Mouse (Mus musculus): ENCODE results near the gene Gan.
A peak's percentile ranks its signal among the peaks of the same experiment; 100 is the strongest.

The Gan gene

DNA sequence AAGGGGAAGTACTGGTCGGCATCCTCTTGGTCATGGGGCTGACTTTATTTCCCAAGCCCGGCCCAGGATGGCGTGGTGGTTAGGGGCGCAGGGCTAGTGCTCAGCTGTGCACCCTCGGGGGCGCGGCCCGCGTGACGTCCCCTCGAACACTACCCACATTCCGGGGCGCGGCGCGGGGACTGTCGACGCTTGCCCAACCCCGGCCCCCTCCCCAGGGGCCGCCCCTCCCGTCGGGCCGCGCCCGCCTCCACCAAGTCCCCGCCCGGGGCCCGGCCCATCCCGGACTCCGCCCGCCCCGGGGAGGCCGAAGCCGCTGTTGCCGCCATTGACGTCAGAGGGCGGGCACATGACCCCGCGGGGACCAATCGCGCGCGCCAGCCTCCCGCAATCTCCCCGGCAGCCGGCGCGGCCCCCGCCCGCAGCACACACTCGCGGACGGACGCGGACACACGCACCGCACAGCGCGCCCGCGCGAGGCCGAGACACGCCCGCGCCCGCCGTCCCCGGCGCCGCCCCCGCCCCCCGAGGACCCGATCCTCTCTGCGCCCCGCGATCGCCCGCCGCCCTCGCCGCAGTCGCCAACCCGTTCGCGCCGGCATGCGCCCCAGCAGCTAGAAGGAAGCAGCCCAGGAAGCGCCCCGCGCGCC lies 98.5 kb downstream of the Gan start:
- DNase-seq: peak; percentile 93

DNA sequence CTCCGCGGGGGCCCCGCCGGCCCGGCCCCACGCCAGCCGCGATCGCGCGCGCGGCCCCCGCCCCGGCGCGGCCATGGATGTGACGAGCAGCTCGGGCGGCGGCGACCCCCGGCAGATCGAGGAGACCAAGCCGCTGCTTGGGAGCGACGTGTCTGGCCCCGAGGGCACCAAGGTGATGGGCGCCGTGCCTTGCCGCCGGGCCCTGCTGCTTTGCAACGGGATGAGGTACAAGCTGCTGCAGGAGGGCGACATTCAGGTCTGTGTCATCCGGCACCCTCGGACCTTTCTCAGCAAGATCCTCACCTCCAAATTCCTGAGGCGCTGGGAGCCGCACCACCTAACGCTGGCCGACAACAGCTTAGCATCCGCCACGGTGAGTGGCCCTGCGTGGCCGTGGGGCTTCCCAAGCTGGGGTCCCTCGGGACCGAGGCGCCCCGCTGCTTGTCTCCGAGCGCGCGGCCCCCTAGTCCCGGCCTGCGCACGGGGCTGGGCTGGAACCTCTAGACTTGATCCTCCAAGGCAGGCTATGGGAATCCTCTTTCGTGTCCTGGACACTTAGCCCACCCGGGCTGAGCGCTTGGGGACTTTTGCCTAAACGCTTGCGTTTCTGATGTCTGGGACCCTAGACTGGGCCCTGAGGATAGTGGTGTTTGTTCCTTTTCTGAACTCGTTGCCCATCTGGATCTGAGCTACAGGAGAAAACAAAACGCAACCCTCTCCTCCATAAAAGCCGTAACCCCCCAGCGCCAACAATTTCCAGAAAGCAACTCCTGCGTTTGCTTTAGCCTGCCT lies 99.3 kb downstream of the Gan start, which contains the start of gene Cmip:
TSS of gene Cmip (plus strand) at position 36 of the 792 bp plus-strand sequence.
- peak; percentile 47 for DNase-seq

DNA sequence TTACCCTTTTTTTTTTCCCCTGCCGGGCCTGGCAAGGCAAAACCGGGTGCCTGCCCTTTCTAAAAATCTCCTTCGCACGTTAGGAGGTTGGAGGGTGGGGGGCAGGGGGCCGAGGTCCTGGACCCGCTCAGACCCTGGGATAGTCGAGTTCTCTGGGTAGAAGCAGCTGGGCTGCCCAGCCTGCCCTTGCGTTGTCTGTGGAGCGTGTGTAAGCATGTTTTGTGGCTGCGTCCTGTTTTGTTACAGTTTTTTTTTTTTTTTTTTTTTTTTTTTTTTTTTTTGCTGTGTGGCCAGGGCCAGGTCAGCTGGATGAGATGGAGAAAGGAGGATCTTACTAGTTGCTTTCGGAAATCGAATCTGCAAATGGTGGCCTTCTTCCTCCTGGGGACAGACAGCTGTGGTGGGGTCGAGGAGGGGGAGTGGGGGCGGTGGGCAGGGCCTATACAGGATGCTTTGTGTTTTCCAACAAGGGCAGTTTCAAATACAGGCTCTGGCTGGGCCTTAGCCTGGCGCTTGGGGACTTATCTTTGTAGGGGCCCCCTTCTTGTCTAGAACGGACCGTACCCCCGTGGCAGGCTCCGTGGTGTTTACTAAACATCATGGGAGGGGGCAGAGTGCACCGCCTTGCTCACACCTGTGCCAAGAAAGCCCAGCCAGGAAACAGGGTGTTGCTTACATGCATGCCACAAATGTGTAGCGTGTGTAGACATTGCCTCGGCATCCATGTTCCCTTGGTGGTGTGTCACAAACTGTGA lies 100.1 kb downstream of the Gan start:
- peak; percentile 57 for DNase-seq

DNA sequence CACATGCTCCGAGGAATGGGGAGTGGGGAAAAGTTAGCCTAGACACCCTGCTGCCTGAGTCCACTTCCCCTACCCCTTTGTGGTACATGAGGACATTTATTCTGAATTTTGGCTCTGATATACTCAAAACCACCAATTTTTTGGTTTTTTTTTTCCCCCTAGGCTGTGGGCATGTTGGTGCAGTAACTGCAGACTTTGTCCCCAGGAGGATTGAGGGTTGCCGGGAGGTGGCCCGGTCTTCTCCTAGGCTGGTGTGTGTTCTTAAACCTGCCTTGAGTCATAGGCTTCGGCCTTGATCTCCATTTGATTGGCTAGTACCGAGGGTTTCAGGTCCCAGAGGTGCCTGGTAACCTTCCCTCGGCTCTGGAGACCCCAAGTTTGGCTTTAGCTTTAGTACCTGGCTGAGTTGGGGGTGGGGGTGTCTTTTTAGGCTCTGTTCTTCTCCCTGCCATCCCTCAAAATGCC lies 100.7 kb downstream of the Gan start:
- DNase-seq: peak; percentile 44

DNA sequence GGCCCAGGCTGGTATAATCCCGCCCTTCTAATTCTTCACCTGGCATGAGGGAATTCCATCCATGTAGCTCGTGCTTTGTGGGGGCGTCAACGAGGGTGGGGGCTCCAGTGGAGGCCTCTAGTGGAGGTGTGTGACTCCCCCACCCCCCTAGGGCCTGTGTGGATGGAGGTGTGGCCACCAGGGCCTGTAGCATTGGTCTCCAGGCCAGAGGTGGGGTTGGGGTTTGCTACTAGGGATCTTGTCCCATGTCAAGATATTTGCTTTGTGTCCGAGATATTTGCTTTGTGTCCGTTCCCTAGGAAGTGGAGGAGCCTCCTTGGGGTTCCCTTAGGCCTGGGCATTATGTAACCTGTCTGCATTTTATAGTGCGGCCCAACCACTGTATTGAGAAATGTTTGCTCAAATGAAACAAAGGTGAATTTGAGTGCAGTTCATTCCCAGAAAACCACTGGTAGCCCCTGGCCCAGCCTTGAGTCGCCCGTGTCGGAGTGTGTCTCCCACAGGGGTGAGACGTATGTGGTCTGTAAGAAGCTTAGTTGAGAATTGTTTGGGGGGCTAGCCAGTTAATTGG lies 101.6 kb downstream of the Gan start:
- peak; percentile 81 for DNase-seq

DNA sequence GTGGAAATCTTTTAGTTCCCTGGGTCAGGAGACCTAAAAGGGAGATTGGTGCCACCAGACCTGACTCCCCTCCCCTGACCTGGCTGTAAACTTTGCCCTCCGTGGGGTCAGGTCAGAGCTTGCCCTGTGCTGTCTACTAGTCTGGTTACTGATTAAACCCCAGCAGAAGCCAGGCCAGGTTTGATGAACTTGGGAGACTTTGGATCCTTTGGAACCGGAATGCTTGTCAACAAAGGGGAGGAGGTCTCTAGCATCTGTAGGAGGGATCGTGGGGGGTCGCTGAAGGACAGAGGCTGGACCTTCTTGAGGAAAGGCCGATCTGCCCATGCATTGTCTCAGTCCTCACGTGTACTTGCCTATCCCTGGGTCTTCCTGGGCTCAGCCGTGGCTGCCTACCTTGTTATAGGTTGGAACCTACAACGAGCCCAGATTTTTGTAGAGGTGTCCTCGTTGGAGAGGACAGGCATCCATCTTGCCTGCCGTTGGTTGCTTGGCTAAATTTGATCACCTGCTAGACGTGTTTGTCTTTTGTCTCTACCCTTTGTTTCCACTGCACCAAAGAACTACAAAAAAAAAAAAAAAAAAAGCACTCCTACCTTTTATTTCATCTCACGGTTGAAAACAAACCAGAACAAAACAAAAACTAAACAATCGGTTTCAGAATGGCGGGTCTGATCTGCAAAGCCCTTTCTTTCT lies 102.4 kb downstream of the Gan start:
- peak; percentile 95 for DNase-seq

DNA sequence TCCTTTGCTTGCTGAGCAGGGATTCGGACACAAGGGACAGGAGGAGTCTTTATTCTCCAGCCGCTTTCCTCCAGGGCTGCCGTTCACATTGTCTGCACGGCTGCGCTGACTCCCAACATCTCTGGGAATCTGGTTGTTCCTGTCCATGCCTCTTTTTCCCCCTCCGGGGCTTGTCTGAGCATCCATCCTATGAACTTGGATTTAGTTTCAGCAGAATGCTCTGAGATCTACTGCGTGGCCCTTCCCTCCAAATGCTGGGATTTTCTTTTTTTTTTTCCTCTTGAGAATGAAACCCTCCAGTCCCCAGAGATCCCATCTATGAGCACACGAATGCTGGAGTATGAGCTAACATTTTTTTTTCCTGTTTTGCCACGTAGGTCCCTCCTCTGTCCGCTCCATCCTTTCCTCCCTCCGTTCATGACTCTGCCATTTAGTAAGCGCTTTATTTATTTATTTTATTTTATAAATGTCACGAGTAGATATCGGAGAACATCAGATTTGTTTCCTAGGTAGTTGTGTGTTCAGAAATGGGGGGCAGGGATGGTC lies 103.1 kb downstream of the Gan start:
- no peak for DNase-seq

DNA sequence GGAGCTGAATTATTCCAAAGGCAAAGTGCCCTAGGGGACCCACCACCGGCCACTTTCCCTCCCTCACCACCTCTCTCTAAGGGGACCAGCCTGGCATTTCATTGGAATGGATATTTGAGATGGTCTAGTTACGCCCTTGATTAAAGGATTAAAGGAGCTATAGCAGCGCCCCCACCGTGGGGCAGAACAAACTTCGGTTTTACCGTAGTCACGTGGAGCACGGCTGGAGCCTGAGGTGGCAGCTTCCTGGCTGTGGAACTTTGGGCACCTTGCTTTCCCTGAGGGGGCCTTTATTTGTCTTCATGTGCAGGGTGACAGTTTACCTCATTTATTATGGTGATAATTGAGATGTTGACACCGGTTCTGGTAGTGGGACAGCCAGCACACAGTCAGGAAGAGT lies 103.8 kb downstream of the Gan start:
- no peak for DNase-seq

DNA sequence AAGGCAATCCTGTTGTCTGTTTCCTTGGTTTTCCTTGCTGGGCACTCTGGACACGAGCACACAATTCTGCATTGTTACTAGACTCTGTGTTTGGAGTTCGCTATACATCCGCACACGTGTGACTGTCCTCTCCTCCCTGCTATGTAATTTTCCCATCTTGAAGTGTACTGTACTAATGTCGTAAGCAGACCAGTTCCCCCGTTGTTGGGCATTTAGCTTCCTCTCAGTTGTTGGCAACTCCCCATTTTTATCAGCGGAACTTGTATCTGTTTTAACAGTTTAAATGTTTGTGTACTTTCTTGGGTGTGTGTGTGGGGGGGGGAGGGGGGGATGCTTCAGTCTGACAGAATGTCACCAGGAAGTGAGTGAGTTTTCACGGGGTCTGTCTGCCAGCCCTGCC lies 104.8 kb downstream of the Gan start:
- no peak for DNase-seq

DNA sequence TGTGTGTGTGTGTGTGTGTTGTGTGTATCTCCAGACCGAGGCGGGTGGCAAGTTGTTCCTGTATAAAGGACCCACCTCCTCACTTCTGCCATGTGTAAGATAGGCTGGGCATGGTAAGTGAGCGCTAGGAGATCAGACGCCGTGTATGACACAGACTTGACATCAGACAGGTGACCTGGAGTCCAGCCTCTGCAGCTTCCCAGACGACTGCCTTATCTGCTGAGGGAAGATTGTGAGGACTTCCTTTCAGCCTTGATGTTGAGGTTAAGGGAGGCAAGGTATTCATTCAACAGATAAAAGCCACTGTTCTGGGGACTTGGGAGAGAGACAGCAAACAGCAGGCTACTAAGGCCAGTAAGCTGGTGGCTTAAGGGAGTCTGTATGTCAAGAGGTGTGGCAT lies 105.5 kb downstream of the Gan start:
- DNase-seq: no peak

DNA sequence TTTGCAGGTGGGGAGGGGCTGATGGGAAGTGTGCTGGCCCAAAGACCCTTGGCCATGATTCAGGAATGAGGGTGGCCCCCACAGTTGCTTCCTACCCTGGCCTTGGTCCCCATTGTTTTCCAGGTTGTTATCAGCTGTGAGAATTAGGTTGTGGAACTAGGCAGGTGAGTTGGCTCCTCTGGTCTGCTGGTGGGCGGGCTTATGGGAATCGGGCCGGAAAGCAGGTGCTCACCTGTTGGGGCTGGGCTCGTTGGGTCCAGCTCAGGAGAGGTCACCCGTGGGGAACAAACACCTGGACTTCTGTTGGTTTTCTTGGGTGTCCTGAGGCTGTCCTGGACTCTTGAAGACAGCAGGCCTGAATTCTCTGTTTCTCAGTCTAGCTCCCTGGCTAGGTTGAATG lies 107.1 kb downstream of the Gan start:
- DNase-seq: no peak
